Mouse (Mus musculus): ENCODE measurements at regions not wholly inside any gene's neighbourhood (a gene's known extent, or its start where the extent isn't known, plus 50 kb on each side); places are given as distances from the start of the nearest gene placed in this dataset.

DNA sequence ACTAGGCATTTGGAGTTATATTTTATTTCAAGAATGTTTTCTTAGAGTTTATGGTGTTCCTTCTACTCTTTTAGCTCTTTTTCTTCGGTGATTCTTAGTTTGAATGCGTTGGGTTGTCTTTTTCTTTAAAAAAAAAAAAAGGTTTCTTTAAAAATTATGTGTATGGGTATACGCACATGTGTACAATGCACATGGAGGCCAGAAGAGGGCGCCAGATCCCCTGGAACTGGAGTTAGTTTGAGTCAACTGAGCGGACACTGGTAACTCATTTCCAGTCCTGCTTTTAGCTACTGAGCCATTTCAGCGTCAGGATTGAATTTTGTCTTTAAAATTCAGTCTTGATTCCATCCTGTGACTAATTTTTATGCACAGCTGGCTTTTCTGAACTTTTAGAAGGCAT lies 124.9 kb upstream of the Cdh5 start:
- DNase-seq: no peak

DNA sequence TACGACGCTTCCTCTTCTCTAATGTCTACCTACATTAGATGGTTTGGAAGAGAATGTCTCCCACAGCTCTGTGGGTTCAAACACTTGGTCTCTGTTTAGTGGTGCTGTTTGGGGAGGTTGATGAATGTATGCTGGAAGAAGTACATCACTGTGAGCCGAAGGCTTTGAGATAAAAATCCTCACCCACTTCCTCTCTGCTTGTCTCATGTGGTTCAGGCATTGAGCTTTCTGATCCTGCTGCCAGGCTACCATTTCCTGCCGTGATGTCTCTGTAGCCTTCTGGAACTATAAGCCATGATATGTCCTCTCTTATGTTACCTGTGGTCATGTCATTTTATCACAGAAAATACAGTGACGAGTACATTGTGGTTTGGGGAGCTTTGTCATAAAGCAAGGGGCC lies 122.5 kb upstream of the Cdh5 start:
- no peak for DNase-seq

DNA sequence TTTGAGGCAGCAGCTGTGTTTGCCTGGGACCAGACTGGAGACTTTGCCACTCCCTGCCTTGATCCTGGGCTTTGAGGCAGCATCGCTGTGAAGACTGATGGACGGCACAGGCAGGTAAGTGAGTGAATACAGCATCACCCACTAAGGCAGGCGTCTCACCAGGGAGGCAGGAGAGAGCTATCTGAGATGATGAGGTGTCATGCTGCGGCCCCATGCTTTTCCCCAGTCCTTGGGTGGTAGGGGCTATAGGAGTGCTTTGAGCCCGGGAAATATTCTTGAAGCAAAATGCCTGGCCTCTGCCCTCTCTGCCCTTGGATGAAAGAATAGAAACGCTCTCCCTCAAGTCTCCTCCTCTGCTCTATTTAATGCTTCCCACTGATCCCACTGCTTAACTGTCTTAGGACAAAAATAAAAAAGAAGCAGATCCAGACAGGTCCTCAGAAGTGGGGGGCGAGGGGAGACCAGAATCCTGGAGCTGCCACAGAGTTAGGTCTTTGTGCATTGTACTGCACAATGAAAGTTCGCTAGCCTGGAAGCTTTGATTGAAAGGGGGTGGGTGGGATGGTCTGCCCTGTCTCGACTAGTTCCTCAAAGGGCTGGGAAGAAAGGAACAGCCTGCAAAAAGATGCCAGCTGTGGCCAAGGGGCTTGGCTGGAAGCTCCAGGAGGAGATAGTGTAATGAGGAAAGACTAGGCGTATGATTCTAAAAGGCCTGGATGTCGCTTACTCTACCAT lies 117.4 kb upstream of the Cdh5 start:
- no peak for DNase-seq

DNA sequence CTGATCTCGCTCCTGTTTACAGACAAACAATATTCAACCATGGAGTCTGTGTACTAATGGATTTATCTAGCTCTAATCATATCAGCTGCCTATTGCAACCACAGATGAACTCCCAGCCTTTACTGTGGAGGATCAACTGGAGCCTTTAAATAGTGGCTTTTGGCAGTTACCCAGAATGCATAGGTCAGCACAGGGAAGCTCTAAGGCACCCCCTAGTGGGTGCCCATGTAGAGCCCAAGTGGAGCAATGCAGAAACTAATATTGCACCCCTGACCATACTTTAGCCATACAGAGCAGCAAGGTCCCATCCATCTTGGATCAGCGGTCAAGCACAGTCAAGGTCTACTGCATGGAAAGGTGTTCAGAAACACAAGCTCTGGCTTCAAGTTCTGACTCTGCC lies 115.8 kb upstream of the Cdh5 start:
- no peak for DNase-seq

DNA sequence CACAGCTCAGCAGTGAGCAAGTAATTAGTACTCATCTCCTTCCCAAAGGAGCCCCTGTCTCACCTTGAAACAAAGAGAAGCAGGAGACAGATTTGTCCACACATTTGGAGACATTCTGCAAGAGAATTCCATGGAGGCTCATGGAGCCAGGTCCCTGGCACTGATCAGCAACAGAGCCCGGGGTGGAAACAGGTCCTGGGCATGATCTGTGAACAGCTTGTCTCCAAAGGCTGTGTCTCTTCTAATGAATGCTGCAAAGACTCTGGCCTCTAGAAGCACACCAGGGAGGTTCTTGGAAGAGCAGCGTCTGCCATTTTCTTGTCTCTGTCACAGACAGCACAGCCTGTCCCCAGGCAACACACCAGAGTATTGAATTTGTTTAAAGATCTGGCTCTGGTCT lies 107.5 kb upstream of the Cdh5 start:
- no peak for DNase-seq

DNA sequence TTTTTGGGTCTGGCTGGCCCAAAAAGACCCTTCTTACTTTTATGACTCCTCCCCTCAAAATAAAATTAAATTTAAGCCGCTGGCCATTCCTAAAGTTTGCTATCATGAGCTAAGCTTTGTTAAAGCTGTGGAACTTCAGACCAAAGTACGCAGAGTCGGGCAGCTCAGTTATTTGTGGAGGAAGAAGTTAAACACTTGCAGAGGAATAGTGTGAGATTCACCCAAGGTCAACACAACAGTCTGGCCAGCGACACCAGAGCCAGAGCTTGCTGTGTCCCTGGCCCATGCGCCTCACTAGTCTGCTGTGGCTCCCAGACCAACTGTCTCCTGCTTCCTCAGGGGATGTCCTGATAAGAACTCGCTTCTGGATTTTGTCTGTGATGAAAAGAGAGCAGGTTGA lies 103.3 kb upstream of the Cdh5 start:
- DNase-seq: no peak

DNA sequence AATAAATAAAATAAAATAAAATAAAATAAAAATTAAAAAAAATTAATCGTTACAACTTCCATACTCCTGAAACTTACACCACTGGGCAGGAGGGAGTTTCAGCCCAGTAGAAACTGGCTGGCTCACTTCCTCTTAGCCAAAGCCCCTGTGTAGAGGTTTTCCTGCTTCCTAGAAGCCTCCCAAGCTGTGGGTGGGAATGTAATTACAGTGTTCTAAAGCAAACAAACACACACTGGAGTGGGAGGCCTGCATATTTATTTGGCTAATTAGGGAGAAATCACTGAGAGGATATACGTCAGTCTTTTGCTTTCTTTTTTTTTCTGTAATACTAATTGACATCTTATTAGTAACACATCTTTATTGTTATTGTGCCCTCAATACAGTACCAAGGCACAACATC lies 94.2 kb upstream of the Cdh5 start:
- no peak for DNase-seq

DNA sequence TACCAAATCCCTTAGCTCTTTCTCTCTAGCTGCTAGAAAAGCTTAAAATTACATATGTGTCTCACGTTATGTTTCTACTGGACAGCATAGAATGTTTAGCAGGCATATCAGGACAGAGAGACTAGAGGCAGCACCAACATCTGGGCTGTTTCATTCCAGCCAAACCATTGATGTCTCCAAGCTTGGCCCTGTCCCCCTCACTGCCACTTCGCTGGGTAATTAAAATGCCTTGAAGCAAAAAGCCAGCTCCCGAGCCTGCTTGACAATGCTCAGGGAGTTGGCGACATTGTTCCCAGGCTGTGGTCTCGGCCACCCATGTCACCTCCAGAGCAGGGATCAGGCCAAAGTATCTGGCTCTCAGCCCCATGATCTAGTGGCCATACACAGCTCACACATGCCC lies 92.7 kb upstream of the Cdh5 start:
- DNase-seq: no peak

DNA sequence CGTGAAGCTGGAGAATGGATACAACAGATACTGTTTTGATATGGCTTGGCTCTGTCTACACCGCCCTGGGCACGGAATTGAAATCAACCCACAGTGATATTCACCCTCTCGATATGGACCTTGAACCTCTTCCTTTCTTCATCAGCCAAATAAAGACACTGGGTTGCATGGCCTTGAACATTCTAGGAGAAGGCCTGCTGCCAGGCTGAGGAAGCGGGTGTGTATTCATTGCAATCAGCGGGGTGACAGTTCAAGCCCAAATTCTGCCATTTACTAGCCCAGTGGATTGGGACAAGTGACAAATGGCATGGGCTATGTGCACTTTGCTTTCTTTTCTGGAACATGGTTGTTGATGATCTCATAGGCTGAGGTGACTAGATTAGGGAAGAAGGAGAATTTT lies 92.1 kb upstream of the Cdh5 start:
- DNase-seq: no peak

DNA sequence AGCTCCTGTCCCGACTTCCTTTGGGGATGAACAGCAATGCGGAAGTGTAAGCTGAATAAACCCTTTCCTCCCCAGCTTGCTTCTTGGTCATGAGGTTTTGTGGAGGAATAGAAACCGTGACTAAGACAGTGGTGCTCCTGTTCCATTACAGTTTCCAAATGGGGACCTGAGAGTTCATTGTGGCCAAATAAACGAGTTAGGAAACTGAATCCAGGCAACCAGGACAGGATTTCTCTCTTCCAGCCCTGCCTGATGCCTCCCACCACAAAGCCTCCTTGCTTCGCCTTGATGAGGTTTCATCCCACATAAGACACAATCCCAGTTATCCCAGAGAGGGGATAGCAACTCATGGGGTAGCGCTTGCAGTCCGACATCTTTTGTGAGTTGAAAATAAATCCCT lies 79.2 kb upstream of the Cdh5 start:
- DNase-seq: no peak

DNA sequence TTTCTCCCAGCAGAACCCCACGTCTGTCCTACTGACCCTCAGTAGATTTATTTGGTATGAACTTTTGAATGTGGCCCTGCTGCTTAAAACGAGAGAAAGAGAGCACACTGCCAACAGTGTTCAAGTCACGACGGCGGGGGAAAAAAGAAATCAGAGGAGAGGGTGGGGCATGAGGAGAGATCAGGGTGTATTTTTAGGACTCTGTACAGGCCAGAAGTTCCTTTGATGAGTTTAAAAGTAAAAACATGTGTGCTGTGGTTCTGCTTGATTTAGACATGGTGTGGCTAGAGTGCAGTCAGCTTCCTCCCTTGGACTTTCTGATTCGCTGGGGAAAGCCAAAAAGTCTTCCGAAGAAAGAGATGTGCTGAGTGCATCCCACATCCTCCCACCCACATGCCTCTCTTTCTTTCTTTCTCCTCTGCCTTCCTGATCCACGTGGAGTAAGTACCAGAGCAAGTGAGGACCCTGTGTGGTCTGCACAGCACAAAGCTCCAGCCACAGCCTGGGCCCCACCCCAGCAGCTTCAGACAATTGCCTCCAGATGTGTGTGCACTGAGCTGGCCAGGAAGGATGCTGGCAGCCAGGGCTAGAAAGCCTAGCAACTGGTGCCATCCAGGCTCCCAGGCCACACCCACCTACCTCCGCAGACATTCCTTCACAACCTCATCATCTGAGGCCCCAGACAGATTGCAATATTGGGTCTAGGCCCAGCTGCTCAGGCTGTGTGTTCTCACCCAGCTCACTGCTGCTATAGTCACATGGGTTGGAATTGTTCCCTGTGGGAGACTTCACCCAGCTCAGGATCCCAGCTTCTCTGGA lies 78.5 kb upstream of the Cdh5 start:
- DNase-seq: no peak

DNA sequence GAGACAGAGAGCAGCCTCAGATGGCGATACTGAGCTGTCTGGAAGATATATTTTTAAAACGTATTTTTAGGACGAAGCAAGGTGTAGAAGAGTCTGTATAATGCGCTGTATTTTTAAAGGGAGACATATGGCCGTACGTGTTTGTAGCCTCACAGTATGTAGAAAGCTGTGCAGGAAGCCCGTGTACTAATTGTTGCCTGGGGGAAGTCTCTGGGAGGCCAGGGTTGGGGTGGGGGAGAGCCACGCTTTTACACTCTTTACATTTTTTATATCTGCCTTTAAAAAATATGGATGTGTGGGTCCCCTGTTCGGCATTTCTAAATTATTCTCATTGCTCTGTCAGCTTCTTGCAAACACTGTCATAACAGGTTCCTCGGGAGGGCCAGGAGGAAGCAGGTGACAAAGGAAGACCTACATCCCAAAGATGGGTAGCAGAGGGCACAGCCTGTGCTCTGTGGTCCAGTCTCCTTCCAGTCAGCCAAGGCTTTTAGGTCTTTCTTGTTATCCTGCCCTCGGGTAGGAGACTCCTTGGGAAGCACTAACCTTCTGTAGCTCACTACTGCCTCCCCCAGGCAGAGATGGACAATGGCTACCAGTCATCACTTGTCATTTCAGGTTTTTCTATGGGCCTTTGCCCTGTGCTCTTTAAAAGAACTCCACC lies 74.1 kb upstream of the Cdh5 start:
- DNase-seq: no peak

DNA sequence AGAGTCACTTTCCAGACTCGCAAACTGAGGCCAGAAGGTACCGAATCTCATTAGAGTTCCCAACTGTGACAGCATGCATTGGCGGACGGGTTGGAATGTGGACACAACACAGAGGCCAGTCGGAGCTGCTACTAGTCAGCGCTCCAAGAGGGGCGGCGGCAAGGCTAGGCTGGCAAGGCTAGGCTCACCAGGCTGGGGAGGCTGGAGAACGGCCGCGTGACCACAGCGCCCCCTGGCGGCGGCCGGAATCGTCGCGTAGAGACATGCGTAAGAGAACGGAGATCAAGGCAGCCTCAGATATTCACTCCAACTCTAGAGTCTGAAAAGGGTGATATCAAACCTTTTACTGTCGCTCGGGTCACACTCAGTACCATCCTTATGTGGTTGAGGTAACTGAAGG lies 72.8 kb upstream of the Cdh5 start:
- peak; percentile 15 to 56 for DNase-seq

DNA sequence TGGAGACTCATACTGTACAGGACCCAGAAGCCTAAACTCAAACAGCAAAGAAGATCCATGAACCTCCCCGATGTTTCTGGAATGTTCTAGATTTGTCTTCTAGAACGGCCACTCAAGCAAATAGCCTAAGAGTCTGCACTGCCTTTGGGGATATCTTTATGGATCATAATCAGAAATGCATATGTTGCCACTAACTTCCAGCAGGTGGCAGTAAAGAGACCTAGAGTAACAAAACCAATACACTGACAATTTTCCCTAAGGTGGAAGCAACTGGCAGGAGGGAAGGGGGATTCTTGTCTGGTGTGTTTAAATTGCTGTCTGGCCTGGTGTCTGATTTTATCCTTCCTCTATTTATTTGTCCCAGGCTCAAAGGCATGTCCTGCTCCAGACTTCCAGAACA lies 69.2 kb upstream of the Cdh5 start:
- no peak for DNase-seq

DNA sequence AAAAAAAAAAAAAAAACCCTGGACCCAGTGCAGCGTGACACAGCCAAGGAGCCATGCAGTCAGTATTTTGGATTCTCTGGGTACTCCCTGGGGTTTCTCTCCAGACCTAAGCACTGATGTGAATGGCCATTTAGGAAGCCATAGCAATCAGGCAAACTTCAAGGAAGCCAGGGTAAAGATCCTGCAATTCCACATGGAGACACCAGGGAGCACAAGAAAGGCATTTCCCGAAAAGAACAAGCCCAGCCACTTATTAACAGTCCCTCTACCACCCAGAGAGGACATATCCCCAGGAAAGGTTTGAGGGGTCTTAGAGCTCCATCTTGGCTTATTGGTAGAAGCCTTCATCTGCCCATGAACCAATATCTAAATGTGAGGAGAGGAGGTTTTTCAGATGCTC lies 68.3 kb upstream of the Cdh5 start:
- DNase-seq: no peak

DNA sequence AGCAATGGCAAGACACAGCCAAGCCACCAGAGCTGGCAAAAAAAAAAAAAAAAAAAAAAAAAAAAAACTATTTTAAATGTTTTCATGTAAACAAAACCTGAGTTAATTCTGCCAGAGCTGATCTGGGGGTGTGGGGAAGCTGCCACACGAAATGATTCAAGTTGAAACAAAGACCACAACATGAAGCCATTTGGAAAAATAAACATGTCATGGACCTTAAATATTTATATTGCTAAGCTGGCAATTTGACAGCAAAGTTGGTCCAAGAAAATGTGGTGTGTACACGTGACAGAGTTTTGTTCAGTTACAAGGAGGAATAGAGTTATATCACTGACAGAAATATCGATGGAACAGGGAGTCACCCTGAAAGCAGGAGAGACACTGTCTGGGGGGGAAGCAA lies 67.1 kb upstream of the Cdh5 start:
- no peak for DNase-seq

DNA sequence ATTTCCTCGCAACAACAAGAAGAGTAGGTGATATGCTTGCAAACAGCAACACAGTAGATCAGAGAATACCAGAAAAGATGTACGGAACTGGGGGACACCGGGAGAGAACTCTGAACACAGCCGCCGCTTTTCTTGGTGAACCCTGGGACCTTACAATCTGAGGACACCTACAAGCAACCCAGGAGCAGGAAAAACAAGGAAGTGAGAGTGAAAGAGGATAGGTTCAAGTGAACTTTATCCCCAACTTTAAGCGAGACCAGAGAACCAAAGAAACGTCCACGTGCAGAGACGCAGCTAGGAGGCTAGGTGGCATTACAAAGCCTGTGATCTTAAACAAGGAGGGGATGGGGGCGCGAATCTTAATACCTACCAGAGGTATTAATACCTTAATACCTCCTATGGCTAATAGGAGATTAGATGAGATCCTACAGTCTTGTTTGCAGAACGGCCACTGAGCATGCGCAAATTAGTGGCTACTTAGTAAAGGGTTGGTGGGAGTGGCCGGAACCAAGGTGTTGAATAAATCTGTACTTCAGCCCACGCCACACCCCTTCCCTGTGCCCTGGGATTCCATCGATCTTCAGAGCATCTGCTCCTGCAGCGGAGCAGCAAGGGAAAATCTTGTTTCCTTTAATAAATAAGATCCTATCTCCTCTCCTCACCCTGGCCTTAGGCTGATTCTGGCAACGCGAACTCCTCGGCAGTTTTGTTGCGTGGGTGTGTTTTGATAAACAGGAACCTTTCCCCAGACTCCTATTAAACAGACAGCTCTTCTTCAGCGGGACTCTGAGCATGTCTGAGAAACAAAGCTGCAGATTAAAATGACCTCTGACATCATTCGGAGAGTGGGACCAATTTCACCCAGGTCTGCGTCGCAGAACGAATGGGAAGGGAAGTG lies 64.6 kb upstream of the Cdh5 start:
- DNase-seq: no peak

DNA sequence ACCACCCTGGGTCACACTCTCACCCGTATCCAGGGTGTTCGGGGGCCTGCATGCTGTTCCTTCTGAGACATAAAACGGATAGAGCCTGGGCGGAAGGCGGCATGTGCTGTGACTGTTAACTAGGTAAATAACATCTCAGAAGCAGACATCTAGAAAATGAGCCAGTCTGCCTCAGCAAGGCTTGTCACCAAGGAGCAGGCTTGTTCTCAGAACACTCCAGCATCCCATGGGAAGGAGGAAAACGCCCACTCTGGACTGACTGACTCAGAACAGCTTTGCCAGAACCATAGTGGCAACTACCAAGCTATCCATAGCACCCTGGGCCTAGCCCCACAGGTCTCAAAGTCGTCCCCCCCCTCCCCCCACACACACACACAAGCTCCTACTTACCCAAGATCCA lies 63.8 kb upstream of the Cdh5 start:
- DNase-seq: no peak

DNA sequence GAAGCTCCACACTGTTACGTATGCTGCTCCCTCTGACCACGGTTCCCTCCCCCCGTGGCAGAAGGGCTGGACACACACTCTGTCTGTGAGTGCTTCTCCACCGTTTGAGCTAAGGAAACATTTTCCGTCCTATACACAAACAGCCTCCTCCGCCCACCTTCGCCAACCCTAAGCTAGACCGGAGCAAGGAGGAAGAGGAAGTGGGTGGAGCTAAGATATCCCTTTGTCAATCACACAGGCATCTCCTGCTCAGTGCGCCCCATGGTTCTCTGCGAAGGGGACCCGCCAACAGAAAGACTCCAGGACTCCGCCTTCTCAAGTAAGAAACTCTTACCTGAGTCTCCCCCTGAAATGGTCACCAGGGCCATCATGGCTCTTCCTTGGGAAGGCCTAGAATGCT lies 61.9 kb upstream of the Cdh5 start:
- no peak for DNase-seq

DNA sequence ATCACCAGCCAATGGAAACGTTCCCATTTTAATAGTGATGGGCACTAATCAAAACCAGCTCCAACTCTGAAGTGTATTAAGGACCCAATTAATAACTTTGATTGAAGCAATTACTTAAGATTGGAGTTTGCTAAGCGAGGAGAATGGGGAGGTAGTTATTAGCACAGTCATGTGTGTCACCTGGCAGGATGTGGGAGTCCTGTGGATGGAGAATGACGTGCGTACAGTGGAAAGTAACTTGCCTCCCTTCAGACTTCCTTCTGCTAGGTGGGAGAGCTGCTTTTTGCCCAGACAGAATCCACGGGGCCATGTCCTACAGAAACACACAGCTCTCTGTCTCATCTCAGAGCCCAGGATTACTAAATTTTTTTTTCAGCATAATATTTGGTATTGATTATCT lies 59.9 kb upstream of the Cdh5 start:
- no peak for DNase-seq

DNA sequence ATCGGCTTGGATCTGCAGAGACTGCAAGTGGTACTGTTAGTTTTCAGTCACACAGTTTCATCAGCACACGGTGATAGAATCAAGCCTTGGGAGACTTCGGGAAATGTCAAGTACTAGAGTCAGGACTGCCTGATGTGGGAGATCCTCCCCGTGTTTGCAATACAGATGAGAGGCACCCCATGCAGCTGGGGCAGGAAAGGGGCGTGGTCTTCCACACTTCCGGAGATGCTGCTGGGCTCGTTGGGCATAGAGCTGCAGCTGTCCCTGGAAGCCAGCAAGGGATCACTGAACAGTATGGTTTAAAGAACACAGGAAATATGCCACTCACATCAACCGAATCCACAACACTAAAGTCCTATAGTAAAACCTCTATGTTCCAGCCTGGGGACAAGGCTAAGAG lies 59.0 kb upstream of the Cdh5 start:
- DNase-seq: peak; percentile 14 to 19

DNA sequence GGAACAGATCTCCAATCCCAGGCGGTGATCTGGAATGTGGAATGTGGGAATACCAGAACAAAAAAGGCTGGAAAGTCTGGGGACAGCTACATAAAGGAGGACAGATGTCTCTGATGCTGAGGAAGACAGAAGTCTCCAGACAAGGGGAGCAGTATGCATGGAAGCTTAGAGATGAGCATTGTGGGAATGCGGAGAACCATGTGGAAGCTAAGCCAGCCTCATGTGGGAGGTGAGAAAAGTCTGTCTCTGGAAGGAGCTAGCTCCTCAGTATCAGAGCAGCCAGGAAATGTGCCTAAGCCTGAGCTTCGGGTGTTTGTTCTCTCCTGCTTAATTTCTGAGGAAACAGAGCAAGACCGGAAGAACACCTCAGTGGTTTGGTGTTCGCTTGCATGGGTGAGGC lies 53.4 kb upstream of the Cdh5 start:
- no peak for DNase-seq

DNA sequence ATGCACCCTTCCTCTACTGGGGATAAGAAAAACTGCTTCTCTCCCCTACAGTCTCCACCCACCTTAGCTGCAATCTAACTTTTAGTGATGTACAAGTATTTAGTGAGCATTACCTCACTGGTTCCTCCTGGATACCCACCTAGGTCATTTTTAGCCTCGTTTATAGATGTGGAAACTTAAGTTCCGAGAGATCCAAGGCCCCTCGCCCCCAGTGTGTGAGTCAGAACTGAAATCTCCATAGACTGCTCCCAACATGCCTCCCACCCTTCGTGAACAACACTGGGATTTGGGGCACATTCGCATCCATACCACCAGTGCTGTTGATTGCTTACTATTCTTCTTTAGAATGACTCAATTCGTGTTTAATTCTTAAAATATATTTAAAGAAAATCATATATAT lies 52.2 kb upstream of the Cdh5 start:
- no peak for DNase-seq

All from spleen, adult 18-20 months (tissue).